Mouse (Mus musculus) ES-Bruce4 (cell line): ENCODE data around the gene Cpeb2. TPM values are rescaled to one million over a fixed set of nuclear protein-coding genes. Genes with fewer than 3 reads are reported as not detected.

Experiments
- H3K27ac ChIP-seq: 2 replicates; pipeline ENCODE4 v1.5.1; 2012; ENCODE audit warnings: low read length, inconsistent platforms; ENCODE audit not compliant: insufficient read depth
- H3K27me3 ChIP-seq: 2 replicates; pipeline ENCODE4 v1.6.1; 2012; ENCODE audit warnings: mild to moderate bottlenecking, low read length, inconsistent platforms; ENCODE audit not compliant: control insufficient read depth, poor library complexity, insufficient read depth, severe bottlenecking
- H3K36me3 ChIP-seq: 2 replicates; pipeline ENCODE4 v1.6.1; 2012; ENCODE audit warnings: inconsistent platforms, mild to moderate bottlenecking, low read length, moderate library complexity; ENCODE audit not compliant: control insufficient read depth, poor library complexity, insufficient read depth, severe bottlenecking
- H3K4me1 ChIP-seq: one replicate; pipeline ENCODE4 v1.8.1; 2011; ENCODE audit warnings: low read length; ENCODE audit not compliant: control insufficient read depth, insufficient read depth
- H3K4me3 ChIP-seq: 2 replicates; pipeline ENCODE4 v1.5.1; 2011; ENCODE audit warnings: low read depth, mild to moderate bottlenecking, low read length
- H3K9ac ChIP-seq: 2 replicates; pipeline ENCODE4 v1.6.1; 2012; ENCODE audit warnings: low read depth, mild to moderate bottlenecking, inconsistent platforms; ENCODE audit not compliant: poor library complexity, severe bottlenecking
- H3K9me3 ChIP-seq: replicated peaks from 2 replicates; pipeline ENCODE4 v1.6.1; 2012; ENCODE audit warnings: mild to moderate bottlenecking, low read length, inconsistent platforms; ENCODE audit not compliant: control insufficient read depth, poor library complexity, insufficient read depth, severe bottlenecking
- CTCF ChIP-seq: IDR thresholded peaks from one replicate; pipeline ENCODE4 v1.8.1; 2011; ENCODE audit warnings: low read depth, low read length
- EP300 ChIP-seq: IDR thresholded peaks from 2 replicates; pipeline ENCODE4 v1.6.1; 2011; ENCODE audit warnings: low read depth, low read length; ENCODE audit not compliant: insufficient read depth
- POLR2A ChIP-seq: IDR thresholded peaks from one replicate; pipeline ENCODE4 v1.8.1; 2011; ENCODE audit warnings: low read length; ENCODE audit not compliant: insufficient read depth
- polyA plus RNA-seq: library from polyadenylated mRNA; stranded (reverse); fragments of >200 nt; gene quantifications from 2 replicates; pipeline ENCODE4 v1.2.4, GENCODE M21; 2011; ENCODE audit warnings: low read depth; ENCODE audit not compliant: missing spikeins, insufficient read depth, insufficient read length

Gene Cpeb2
- polyA plus RNA-seq, 1 experiment, result 10.1 TPM

GRCm38 (mm10) chr5:43293136-43293535, 60.2 kb downstream of the Cpeb2 start:
- no peak overlapping the region for H3K9ac ChIP-seq
- no peaks in the 10 kb centered on the region for H3K9me3 ChIP-seq
- H3K4me1 ChIP-seq, result no peaks in the 10 kb centered on the region
- no peaks in the 10 kb centered on the region for H3K36me3 ChIP-seq
- TF ChIP-seq EP300 (no peak), POLR2A (no peak), CTCF (no peak)
- H3K4me3 ChIP-seq, result no peak overlapping the region
- H3K27ac ChIP-seq, result no peak overlapping the region
- H3K27me3 ChIP-seq, result no peaks in the 10 kb centered on the region

DNA sequence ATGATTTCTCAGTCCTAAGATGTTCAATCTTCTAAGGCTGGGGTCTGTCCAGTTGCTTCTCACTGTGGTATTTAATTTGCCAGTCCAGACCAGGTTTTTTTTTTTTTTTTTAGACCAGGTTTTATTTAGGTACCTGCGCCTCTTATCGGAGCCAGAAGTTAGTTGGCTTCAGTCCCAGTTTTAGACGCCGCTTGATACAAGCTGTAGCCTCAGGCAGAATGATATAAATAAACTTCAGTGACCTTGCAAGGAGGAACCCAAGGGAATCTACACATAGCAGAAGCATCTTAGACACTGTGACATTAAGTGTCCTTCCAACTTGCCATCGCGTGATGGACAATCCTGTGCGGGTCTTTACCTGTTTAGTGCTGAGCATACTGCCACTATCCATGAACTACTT, 64.5 kb downstream of the Cpeb2 start:
- TF ChIP-seq CTCF, result no peak
- TF ChIP-seq POLR2A, result no peak
- no peak for TF ChIP-seq EP300
- Histone ChIP-seq H3K4me1 (no peaks in the 10 kb centered on the region), H3K9ac (no peak overlapping the region), H3K27me3 (no peaks in the 10 kb centered on the region), H3K36me3 (no peaks in the 10 kb centered on the region), H3K4me3 (no peak overlapping the region), H3K9me3 (no peaks in the 10 kb centered on the region), H3K27ac (no peak overlapping the region)

DNA sequence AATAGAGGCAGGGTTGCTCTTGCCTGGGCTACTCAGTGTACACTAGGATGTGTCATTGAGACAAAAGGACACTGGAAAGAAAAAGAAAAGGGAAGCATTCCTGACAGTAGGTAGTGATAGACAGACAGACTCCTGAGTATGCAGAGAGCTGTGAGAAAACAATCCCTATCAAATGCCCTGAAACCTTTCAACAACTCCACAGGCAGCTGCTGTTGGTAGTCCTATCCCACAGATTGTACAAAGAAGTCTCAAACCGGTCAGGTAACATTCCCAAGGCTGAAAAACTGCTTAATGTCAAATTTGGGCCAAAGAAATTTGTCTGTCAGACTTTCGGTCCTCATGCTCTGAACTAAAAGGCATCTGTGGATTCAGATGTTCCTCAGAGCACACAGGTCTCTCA, 66.0 kb downstream of the Cpeb2 start:
- Histone ChIP-seq H3K9me3 (no peaks in the 10 kb centered on the region), H3K4me3 (no peak overlapping the region), H3K4me1 (no peaks in the 10 kb centered on the region), H3K27me3 (no peaks in the 10 kb centered on the region), H3K27ac (no peak overlapping the region), H3K9ac (no peak overlapping the region), H3K36me3 (no peaks in the 10 kb centered on the region)
- TF ChIP-seq EP300 (no peak), CTCF (no peak), POLR2A (no peak)

- TF ChIP-seq CTCF, result no peak
- TF ChIP-seq EP300, result no peak
- TF ChIP-seq POLR2A, result no peak
- H3K4me3 ChIP-seq, result no peak overlapping the region
- H3K27me3 ChIP-seq, result no peaks in the 10 kb centered on the region
- no peaks in the 10 kb centered on the region for H3K4me1 ChIP-seq
- H3K27ac ChIP-seq, result no peak overlapping the region
- H3K36me3 ChIP-seq, result no peaks in the 10 kb centered on the region
- H3K9me3 ChIP-seq, result no peaks in the 10 kb centered on the region
- no peak overlapping the region for H3K9ac ChIP-seq
Measured at GRCm38 (mm10) chr5:43300076-43300475, 67.1 kb downstream of the Cpeb2 start.

DNA sequence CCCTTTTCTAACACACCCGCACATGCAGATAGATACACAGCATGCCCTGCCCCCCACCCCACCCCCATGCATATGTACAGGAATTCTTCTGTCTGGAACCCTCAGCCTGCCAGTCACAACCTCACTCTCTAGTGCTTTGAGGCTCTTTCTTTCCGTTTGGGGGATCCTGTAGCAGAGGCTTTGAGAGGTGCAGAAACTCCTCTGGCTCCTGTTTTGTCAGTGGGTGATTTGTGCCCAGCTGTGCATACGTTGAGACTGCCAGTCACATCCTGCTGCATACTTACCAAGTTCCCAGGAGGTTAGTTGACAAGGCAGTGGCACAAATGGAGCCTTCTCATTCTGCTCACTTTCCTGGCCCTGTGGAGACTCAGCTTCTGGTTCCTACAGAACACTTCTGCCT, 68.0 kb downstream of the Cpeb2 start:
- H3K36me3 ChIP-seq, result no peaks in the 10 kb centered on the region
- no peak overlapping the region for H3K4me3 ChIP-seq
- no peak overlapping the region for H3K9ac ChIP-seq
- no peak overlapping the region for H3K27ac ChIP-seq
- no peaks in the 10 kb centered on the region for H3K27me3 ChIP-seq
- H3K4me1 ChIP-seq, result no peaks in the 10 kb centered on the region
- no peak for TF ChIP-seq POLR2A
- TF ChIP-seq EP300, result no peak
- TF ChIP-seq CTCF, result no peak
- no peaks in the 10 kb centered on the region for H3K9me3 ChIP-seq

DNA sequence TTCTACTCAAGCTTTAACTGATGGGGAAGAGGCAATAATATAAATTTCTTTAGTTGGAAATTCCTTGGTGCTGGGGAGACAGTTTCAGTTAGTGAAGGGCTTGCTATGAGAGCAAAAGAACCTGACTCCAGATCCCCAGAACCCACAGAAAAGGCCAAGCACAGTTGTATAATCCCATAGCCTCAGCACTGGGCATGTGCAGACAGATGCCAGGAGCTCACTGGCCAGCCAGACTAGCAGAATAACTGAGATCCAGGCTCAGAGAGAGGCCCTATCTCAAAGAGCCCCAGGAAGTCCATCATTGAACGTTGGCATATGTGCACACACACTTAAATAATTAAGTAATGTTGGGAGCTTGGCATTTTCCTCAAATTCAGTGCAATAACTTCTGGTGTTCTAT, 70.5 kb downstream of the Cpeb2 start:
- no peaks in the 10 kb centered on the region for H3K36me3 ChIP-seq
- H3K9me3 ChIP-seq, result no peaks in the 10 kb centered on the region
- TF ChIP-seq EP300 (no peak), POLR2A (no peak), CTCF (no peak)
- H3K27ac ChIP-seq, result no peak overlapping the region
- no peaks in the 10 kb centered on the region for H3K27me3 ChIP-seq
- H3K9ac ChIP-seq, result no peak overlapping the region
- no peak overlapping the region for H3K4me3 ChIP-seq
- no peaks in the 10 kb centered on the region for H3K4me1 ChIP-seq

DNA sequence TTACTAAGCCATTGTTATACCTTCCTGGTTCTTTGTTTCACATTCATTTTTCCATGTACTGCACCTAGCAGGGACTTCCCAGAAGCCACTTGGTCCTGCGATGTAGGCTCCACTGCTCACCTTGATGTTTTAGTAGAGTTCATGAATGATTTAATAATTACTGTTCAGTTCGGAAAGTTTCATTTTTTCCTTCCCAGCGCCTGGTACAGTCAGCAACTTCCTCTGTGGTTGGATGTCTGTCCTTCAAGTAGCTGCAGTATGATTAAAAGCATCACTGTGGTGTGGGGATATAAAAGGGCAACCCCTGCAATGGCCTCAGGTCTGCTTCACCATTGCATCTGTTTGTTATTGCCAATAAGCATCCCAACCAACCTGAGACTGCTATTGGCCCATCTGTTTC, 72.5 kb downstream of the Cpeb2 start:
- Histone ChIP-seq H3K4me3 (no peak overlapping the region), H3K36me3 (no peaks in the 10 kb centered on the region), H3K9me3 (no peaks in the 10 kb centered on the region), H3K9ac (no peak overlapping the region), H3K27me3 (no peaks in the 10 kb centered on the region), H3K4me1 (no peaks in the 10 kb centered on the region), H3K27ac (no peak overlapping the region)
- no peak for TF ChIP-seq CTCF
- TF ChIP-seq EP300, result no peak
- no peak for TF ChIP-seq POLR2A
